Mouse (Mus musculus) embryonic facial prominence, embryonic 12.5 days (tissue): Measurements from ENCODE around the gene Zscan4-ps3. TPM values are rescaled to one million over a fixed set of nuclear protein-coding genes. Genes with fewer than 3 reads are reported as not detected.
"Not testable (repeated sequence)": the region's sequence is repeated elsewhere in the genome, so short reads cannot be mapped to it uniquely, and the experiment has no call there.

Experiments used
- ATAC-seq: fragments of 200-750 bp; cut with Nextera tagmentation; 2 replicates; pipeline ENCODE4 v1.8.0; 2017; ENCODE audit not compliant: insufficient number of reproducible peaks, insufficient read depth, low FRiP score, low TSS enrichment
- H3K27ac ChIP-seq: fragments of 300-500 bp; sonication (generic); 2 replicates; pipeline ENCODE4 v1.5.1; 2016; ENCODE audit warnings: mild to moderate bottlenecking
- H3K27me3 ChIP-seq: fragments of 300-500 bp; sonication (generic); 2 replicates; pipeline ENCODE4 v1.6.1; 2016; ENCODE audit warnings: mild to moderate bottlenecking, moderate library complexity
- H3K36me3 ChIP-seq: fragments of 300-500 bp; sonication (generic); 2 replicates; pipeline ENCODE4 v1.6.1; 2016; ENCODE audit warnings: mild to moderate bottlenecking
- H3K4me1 ChIP-seq: fragments of 300-500 bp; sonication (generic); 2 replicates; pipeline ENCODE4 v1.6.1; 2016
- H3K4me2 ChIP-seq: fragments of 300-500 bp; sonication (generic); replicated peaks from 2 replicates; pipeline ENCODE4 v1.6.1; 2016; ENCODE audit warnings: mild to moderate bottlenecking, moderate library complexity
- H3K4me3 ChIP-seq: fragments of 300-500 bp; sonication (generic); 2 replicates; pipeline ENCODE4 v1.5.1; 2016; ENCODE audit warnings: mild to moderate bottlenecking
- H3K9ac ChIP-seq: fragments of 300-500 bp; sonication (generic); 2 replicates; pipeline ENCODE4 v1.6.1; 2016; ENCODE audit warnings: mild to moderate bottlenecking, moderate library complexity
- H3K9me3 ChIP-seq: fragments of 300-500 bp; sonication (generic); 2 replicates; pipeline ENCODE4 v1.6.1; 2016; ENCODE audit warnings: mild to moderate bottlenecking, moderate library complexity
- WGBS: fragments of 180-500 bp; shearing (Covaris S2); methylation state at CpG from one replicate; pipeline ENCODE4 v1.1.7; 2016; 5-methylcytosine and 5-hydroxymethylcytosine counted together
- polyA plus RNA-seq: library from polyadenylated mRNA; unstranded; fragments of >200 nt; fragmentation: Nextera tagmentation; extraction: Ambion mirVana; gene quantifications from 2 replicates; pipeline ENCODE4 v1.2.1, GENCODE M21; 2016

Zscan4-ps3 gene
- polyA plus RNA-seq, result not detected in 2 replicates

DNA sequence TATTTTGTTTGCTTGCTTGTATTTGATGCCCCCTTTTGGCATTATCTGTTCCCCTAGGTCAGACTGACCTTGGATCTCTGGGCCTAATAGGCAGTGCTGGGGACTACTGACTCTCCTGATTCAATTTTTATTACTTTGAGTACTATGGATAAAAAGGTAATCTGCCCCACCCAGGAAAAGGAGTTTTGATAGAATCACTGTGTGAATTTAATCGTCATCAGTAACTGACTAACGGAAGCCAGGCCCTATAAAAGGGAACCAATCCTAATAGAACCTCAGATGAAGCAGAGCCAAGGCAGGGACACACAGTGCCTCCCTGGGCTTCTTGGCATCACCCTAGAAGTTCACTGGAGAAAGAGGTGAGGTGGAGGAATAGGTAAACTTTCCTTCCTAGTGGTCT lies at the start of gene Zscan4-ps3:
Zscan4-ps3 (plus strand) TSS at position 301 of the 400 bp plus-strand sequence.
- 96% methylated on average over 2 of the region's 2 CpGs for WGBS
- H3K4me3 ChIP-seq, H3K9me3 ChIP-seq, H3K36me3 ChIP-seq, H3K4me1 ChIP-seq, H3K27me3 ChIP-seq, ATAC-seq, H3K27ac ChIP-seq, H3K4me2 ChIP-seq, H3K9ac ChIP-seq: not testable (repeated sequence)

- not testable (repeated sequence) for H3K4me3 ChIP-seq, H3K4me2 ChIP-seq, H3K4me1 ChIP-seq, H3K27me3 ChIP-seq, H3K9me3 ChIP-seq, H3K36me3 ChIP-seq, H3K27ac ChIP-seq, H3K9ac ChIP-seq, ATAC-seq
- WGBS, result 13% methylated on average over 8 of the region's 8 CpGs
Measured at GRCm38 (mm10) chr7:11617082-11617481, 8.0 kb downstream of the Zscan4-ps3 start.

Other genes with a start within 250 kb of the Zscan4-ps3 start
- gene Zscan4f, start 211.4 kb upstream of the Zscan4-ps3 start, polyA plus RNA-seq, result not detected in 2 replicates
- not detected in 2 replicates for gene Zscan4-ps2, start 95.0 kb upstream of the Zscan4-ps3 start, polyA plus RNA-seq
- gene Vmn1r72, start 70.8 kb downstream of the Zscan4-ps3 start, polyA plus RNA-seq, result not detected in 2 replicates
- not detected in 2 replicates for gene Vmn1r73, start 121.0 kb downstream of the Zscan4-ps3 start, polyA plus RNA-seq
- gene Vmn1r74, start 224.7 kb downstream of the Zscan4-ps3 start, polyA plus RNA-seq, result not detected in 2 replicates